Mouse (Mus musculus) ES-E14 (cell line): ENCODE data around the gene Cbarp. TPM values are rescaled to one million over a fixed set of nuclear protein-coding genes. Genes with fewer than 3 reads are reported as not detected.

Experiments used
- DNase-seq: peaks from one replicate; pipeline ENCODE4 v3.0.0-alpha.2; 2013; ENCODE audit warnings: low read depth, low spot score
- H3K27ac ChIP-seq: 2 replicates; pipeline ENCODE4 v1.5.1; 2012; ENCODE audit warnings: low read depth, mild to moderate bottlenecking, low read length, moderate library complexity, mixed read lengths; ENCODE audit not compliant: poor library complexity, insufficient read depth, severe bottlenecking
- H3K36me3 ChIP-seq: 2 replicates; pipeline ENCODE4 v1.6.1; 2012; ENCODE audit warnings: mild to moderate bottlenecking, low read length, moderate library complexity, mixed read lengths; ENCODE audit not compliant: control insufficient read depth, poor library complexity, insufficient read depth, severe bottlenecking
- H3K4me1 ChIP-seq, 2 experiments: fragments of 150-350 bp in 1 of 2; sonication (generic) in 1 of 2; 2 replicates each; pipeline ENCODE4 v1.6.1; 2012; ENCODE audit warnings: low read length in 2 of 2, mild to moderate bottlenecking in 1 of 2, mixed read lengths in 1 of 2; ENCODE audit not compliant: control insufficient read depth in 2 of 2, insufficient read depth in 2 of 2, poor library complexity in 1 of 2
- H3K4me3 ChIP-seq, 2 experiments: fragments of 150-350 bp in 1 of 2; sonication (generic) in 1 of 2; 2 replicates each; pipeline ENCODE4 v1.5.1; 2012; ENCODE audit warnings: low read length in 2 of 2, low read depth in 1 of 2, mild to moderate bottlenecking in 1 of 2, mixed read lengths in 1 of 2; ENCODE audit not compliant: insufficient read depth in 1 of 2, poor library complexity in 1 of 2, severe bottlenecking in 1 of 2
- H3K9ac ChIP-seq: 2 replicates; pipeline ENCODE4 v1.6.1; 2012; ENCODE audit warnings: low read depth, mild to moderate bottlenecking, low read length, mixed read lengths; ENCODE audit not compliant: poor library complexity, insufficient read depth, severe bottlenecking
- H3K9me3 ChIP-seq: fragments of 150-350 bp; sonication (generic); 2 replicates; pipeline ENCODE4 v1.6.1; 2012; ENCODE audit warnings: low read depth, mild to moderate bottlenecking, low read length; ENCODE audit not compliant: control insufficient read depth, insufficient read depth
- CHD2 ChIP-seq: IDR thresholded peaks from 2 replicates; pipeline ENCODE4 v1.6.1; 2014; ENCODE audit warnings: mild to moderate bottlenecking, low read depth, low read length, inconsistent platforms
- HCFC1 ChIP-seq: IDR thresholded peaks from 2 replicates; pipeline ENCODE4 v1.6.1; 2012; ENCODE audit warnings: low read length, inconsistent platforms, borderline replicate concordance; ENCODE audit not compliant: insufficient read depth
- MAFK ChIP-seq: IDR thresholded peaks from 2 replicates; pipeline ENCODE4 v1.6.1; 2014; ENCODE audit warnings: mild to moderate bottlenecking, low read depth, low read length, inconsistent platforms; ENCODE audit not compliant: insufficient read depth
- ZC3H11A ChIP-seq: IDR thresholded peaks from 2 replicates; pipeline ENCODE4 v1.6.1; 2012; ENCODE audit warnings: low read depth, mild to moderate bottlenecking, inconsistent platforms, low read length, borderline replicate concordance
- ZNF384 ChIP-seq: IDR thresholded peaks from 2 replicates; pipeline ENCODE4 v1.6.1; 2012; ENCODE audit warnings: low read depth, low read length, inconsistent platforms
- in situ Hi-C, 2 experiments: fragments of 600-800 bp; cut with MboI; formaldehyde crosslinking; loops; one replicate each; pipeline ENCODE4 v1.15.1; 2025; ENCODE audit warnings: low sequenced_read_pairs in 2 of 2, inconsistent platforms in 1 of 2; ENCODE audit not compliant: unreplicated experiment in 2 of 2
- total RNA-seq: library from RNA; depleted of rRNA; stranded (reverse); fragments of 300-350 nt; gene quantifications from 2 replicates; pipeline ENCODE4 v1.2.3, GENCODE M21; 2012

Gene Cbarp
- total RNA-seq, 1 experiment = 20.9 TPM

DNA sequence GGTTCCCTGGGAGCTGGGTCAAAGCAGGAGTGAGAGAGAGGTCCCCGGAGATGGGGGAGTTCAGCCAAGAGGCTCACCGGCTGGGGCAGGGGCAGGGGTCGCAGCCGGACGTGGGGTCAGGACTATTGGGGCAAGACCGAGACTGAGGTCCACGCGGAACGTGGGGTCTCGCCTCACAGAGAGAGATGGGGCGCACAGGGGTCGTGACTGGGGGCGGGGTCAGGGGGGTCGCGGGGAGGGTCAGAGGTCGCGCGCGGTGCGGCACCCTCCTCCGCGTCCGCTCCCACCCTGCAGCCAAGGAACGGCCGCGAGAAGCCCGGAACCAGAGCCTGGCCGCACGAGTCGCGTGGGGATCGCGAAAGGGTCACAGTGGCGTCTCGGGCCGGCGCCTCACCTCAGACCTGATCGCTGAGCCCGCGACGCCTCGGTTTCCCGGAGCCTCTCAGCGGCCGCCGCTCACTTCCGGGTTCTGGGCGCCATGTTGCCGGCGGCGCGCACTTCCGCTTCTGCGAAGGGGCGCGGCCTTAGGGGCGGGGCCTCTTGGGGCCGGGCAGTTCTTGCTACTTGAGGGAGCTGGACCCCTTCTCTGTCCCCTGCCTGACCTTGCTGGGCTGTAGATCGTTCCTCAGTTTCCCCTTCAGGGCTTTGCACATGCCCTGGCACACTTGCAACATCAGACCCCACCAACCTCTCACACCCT lies 38.3 kb downstream of the Cbarp start:
- peak; percentile 31; the same call in 1 of the 2 replicates for TF ChIP-seq HCFC1
- no peak for TF ChIP-seq MAFK
- Histone ChIP-seq H3K36me3 (no peaks in the 10 kb centered on the region), H3K4me3 (peak overlapping the region; percentile 84 to 93), H3K9me3 (no peaks in the 10 kb centered on the region), H3K9ac (peak overlapping the region; percentile 93), H3K27ac (peak overlapping the region; percentile 66), H3K4me1 (peaks cover 3 to 29% of the 10 kb centered on the region in 2 experiments)
- in situ Hi-C loops = loop anchor here in 1 of 2 experiments (25.0 kb wide), 1 partner anchor 115 kb away; the partner anchor contains the start of genes Abca7, Cnn2 and Tmem259
- DNase-seq = peak; percentile 60

- DNase-seq = no peak
- TF ChIP-seq MAFK = no peak
- TF ChIP-seq ZNF384 = peak; percentile 59; the same call in 1 of the 2 replicates
- peak overlapping the region in 1 of 2 experiments; percentile 93; a peak in 1 of 4 replicates for H3K4me3 ChIP-seq
- peak overlapping the region; percentile 29; the same call in 1 of the 2 replicates for H3K9ac ChIP-seq
- H3K9me3 ChIP-seq = no peaks in the 10 kb centered on the region
- in situ Hi-C loops = loop anchor here in 1 of 2 experiments (25.0 kb wide), 1 partner anchor 114 kb away; the partner anchor contains the start of genes Abca7, Cnn2 and Tmem259
- H3K36me3 ChIP-seq = peaks cover 3% of the 10 kb centered on the region; the same call in 1 of the 2 replicates
- no peak overlapping the region for H3K27ac ChIP-seq
- peaks cover 3 to 33% of the 10 kb centered on the region in 2 experiments for H3K4me1 ChIP-seq
Measured at GRCm38 (mm10) chr10:80100982-80101381, 39.7 kb downstream of the Cbarp start.

- H3K9ac ChIP-seq = no peak overlapping the region
- H3K4me3 ChIP-seq = no peak overlapping the region
- no peak for DNase-seq
- TF ChIP-seq ZNF384 (no peak), MAFK (no peak), HCFC1 (no peak), CHD2 (no peak), ZC3H11A (no peak)
- H3K9me3 ChIP-seq = no peaks in the 10 kb centered on the region
- H3K27ac ChIP-seq = no peak overlapping the region
- H3K36me3 ChIP-seq = peaks cover 3% of the 10 kb centered on the region; the same call in 1 of the 2 replicates
- in situ Hi-C loops = no loop called here
- peaks cover 5 to 29% of the 10 kb centered on the region in 2 experiments for H3K4me1 ChIP-seq
Measured at GRCm38 (mm10) chr10:80098630-80099029, 42.0 kb downstream of the Cbarp start.

DNA sequence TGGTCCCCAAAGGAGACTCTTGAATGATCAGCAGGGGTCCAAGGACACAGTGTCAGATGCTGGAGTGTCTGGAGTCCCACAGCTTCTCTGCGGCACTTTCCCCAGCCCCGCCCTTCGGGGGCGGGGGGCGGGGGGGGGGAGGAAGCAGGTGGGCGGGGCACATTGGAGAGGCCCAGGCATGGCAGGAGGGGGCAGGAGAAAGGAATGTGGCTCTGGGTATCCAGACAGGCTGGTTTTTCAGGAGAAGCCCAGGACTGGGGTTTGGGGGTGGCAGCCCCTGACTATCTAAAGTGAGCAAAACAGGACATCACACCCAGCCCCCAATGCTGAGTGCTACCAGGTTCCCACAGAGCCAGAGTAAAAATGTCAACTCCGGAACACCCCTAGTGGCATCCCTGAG lies 43.4 kb downstream of the Cbarp start:
- no peak for DNase-seq
- H3K4me1 ChIP-seq = peaks cover 5 to 31% of the 10 kb centered on the region in 2 experiments
- peaks cover 3% of the 10 kb centered on the region; the same call in 1 of the 2 replicates for H3K36me3 ChIP-seq
- in situ Hi-C loops = no loop called here
- TF ChIP-seq ZC3H11A (no peak), ZNF384 (no peak), MAFK (no peak), HCFC1 (no peak), CHD2 (no peak)
- H3K9ac ChIP-seq = no peak overlapping the region
- no peak overlapping the region for H3K4me3 ChIP-seq
- no peaks in the 10 kb centered on the region for H3K9me3 ChIP-seq
- no peak overlapping the region for H3K27ac ChIP-seq
